Mouse (Mus musculus) left cerebral cortex, postnatal 36 days (tissue): ENCODE results near the gene March10. TPM values are rescaled to one million over a fixed set of nuclear protein-coding genes. Genes with fewer than 3 reads are reported as not detected.

Source experiments
- DNase-seq, 2 experiments: peaks; one replicate each; pipeline ENCODE4 v3.0.0; 2021 to 2022; ENCODE audit warnings: low spot score in 2 of 2, mixed read lengths in 1 of 2
- intact Hi-C: fragments of 180-260 bp; cut with DNase I; formaldehyde crosslinking; loops from one replicate; pipeline ENCODE4 v1.15.1; 2025
- total RNA-seq, 2 experiments: library from RNA; stranded (reverse); gene quantifications; 2 replicates each; pipeline ENCODE4 v1.2.3; 2021

Gene March10
- total RNA-seq, 2 experiments from 2014 or later = 1.8 to 2.3 TPM

DNA sequence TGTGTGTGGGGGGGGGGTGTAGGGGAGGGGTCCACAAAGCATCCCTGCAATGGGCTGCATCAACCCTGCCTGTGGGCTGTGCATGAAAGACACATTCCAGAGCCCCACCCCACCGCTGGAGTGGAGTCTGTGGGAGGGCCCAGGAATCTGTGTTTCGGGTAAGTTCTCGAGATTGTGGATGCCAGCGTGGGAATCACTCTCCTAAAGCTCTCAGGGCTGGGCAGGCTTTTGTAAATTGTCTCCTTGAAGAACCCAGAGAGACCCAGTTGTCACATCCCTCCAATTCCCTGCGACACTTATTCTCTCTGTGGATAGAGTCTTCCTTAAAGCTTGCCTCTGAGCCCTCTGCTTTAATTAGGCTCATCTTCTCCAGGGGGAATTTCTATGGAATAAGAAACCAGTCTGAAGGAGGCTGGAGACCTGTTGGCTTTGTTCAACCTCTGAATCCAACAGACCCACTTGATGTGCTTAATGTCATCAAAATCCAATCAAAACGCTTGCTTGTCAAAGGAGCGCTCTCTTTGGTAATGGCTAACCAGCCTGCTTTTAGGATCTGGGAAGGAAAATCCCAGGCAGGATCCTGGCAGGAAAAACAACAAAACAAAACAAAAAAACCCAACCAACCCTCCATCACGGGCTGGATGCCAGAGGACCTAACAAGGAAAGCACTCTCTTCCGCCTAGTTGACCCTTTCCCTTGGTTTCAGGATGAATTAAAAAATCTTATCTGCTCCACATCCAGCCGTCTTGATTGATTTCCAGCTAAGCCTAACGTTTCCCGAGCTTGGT is 92.7 kb downstream of the March10 start:
- DNase-seq = peak; percentile 68 to 79
- intact Hi-C loops = loop anchor here (1.0 to 2.0 kb wide), 2 partner anchors 91 to 229 kb away; no protein-coding TSS in a partner anchor

DNA sequence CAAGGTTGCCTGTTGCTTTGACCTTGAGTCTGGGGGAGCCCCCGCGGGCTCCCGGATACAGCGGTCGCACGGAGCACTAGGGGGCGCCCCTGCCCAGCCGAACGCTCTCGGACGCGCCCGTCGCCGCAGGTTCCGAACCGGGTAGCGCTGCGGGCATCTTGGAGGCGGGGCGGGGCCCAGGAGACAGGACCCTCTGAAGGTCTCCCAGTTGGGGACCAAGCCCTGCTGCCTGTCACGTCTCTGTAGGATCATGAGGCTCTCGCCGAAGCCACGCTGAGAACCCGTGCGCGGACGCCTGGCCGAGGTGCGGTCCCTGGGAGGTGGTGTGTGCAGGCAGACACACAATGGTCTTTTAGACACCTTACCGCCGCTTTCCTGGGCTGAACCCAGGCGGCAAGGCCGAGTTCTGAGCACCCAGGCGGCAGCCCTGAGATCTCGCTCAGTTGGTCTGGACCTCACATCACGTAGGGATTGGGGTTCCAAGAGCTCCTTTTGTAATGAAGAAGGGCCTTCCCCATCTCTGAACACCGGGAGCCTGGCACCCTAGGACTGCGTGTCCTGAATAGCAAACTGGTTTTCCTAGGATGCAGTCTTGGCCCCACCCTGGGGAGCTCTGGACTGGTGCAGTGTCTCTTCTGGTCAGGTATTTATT is 93.5 kb downstream of the March10 start:
- peak; percentile 87 for DNase-seq
- intact Hi-C loops = loop anchor here (1.0 to 2.0 kb wide), 2 partner anchors 92 to 229 kb away; no protein-coding TSS in a partner anchor

DNA sequence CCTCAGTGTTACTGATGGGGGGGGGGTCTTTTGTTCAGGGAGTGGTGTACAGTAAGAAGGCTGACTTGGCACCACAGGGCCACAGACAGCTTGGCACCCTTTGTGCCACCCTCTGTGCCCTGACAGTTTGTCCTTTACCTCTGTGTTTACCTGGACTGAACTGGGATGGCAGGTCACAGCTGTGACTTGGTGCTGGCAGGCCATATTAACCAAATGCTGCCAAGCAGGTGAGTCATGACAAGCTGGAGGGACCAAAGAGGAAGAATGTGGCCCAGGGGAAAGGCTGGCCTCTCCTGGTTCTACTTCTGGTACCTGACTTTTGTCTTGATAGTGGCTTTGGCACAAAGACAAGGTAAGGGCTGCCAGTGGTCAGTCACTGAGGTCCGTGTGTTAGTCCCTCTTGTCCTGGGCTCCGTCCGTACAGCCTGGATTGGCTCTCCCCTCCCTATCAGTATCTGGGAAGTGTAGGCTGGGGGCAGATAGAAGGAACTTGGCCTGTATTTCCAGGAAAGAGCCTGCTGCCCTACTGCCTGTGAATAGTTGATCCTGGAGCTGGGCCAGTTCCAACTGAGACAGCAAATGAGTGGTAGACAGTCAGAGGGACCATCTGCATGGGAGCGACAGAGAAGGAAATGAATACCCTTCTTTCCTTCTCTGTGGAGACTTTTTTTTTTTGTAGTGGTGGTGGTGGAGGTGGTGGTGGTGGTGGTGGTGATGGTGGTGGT is 94.3 kb downstream of the March10 start:
- intact Hi-C loops = loop anchor here (2.0 kb wide), 1 partner anchor 93 kb away; no protein-coding TSS in a partner anchor
- DNase-seq = no peak

DNA sequence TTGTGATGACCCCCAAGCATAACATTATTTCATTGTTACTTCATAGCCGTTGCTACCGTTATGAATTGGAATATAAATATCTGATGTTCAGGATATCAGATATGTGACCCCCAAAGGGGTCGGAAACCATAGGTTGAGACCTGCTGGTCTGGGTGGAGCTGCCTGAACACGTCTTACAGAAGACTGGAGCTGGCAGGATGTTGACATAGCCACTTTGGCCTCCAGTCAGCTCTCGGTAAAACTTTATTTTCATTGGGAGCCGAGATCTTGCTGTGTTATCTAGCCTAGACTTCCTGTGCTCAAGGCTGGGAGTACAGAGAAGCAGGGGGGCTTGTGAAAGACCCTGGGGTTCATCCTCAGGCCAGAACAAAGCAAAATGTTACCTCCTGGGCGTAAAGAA is 100.2 kb downstream of the March10 start:
- intact Hi-C loops = no loop called here

DNA sequence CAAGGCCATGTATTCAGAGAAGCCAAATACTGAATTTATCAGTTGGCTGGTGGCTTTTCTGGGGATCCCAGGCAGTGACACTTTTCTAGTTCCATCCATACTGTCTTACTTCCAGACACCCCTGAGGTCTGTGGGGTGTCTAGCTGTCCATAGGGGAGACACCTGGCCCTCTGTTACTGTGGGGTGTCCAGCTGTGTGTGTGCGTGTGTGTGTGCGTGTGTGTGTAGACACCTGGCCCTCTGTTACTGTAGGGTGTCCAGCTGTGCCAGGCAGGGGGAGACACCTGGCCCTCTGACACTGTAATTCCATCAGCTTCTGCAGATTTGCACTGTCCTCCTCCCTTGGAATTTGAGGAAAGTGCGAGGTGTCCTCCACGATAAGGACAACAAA is 102.6 kb downstream of the March10 start:
- no peak for DNase-seq
- intact Hi-C loops = no loop called here

More for the DNA sequence above, 100.2 kb downstream of the March10 start:
- DNase-seq = no peak

DNA sequence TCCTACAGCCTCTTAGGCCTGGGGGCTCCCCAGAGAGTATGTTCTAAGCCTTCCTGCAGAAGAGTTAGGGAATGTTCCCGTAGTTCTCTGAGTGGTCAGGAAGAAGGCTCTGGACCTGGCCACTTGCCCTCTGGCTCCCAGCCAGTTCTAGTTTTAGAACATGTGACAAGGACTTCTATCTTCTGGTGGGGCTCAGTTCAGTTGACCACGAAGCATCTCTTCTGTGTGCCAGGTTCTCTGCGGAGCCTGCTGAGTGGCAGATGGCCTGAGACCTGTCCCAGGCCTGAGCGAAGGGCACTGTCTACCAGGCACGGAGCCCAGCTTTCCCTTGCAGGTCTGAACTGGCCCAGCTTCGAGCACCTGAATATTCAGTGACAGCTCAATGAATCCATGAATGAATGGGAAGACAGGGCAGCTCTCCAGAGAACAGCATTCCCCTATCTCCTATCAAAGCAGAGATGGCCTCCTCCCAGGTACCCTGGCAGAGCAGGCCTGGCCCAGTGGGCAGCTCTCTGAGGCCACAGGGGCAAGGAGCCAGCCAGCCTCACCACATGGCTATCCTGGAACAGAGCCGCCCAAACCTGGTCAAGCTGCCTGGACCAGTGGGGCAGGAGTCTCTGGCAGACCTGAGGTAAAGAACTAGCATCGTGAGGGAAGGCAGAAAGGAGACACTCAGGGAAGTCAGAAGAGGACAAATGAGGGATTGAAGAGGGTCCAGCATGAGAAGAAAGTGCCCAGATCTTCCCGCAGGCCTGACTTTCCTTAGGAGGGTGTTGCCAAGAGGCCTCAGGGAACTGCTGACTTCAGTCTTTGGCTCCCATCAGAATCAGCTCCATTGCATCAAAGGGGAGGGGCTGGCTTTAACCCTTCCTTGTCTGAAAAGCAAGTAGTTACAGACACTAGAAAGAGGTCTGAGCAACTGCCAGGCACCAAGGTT is 103.3 kb downstream of the March10 start:
- DNase-seq = peak in 1 of 2 experiments; percentile 35
- intact Hi-C loops = no loop called here

DNA sequence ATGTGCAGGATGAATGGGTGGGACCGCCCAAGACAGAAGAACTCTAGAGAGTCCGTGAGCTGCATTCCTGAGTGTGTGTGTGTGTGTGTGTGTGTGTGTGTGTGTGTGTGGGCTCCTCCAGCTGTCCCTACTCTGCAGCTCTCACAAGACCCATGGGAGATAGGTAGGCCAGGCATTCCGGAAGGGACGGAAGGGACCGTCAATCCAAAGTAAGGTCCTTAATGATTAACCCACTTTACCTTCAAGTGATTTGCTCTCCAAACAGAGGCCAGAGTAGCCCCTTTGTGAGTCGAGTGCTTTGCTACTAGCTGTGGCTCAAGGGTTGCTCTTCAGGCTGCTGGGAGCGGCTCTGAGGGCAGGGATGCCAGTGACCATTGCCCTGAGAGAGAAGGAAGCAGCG is 104.4 kb downstream of the March10 start:
- DNase-seq = no peak
- intact Hi-C loops = no loop called here

DNA sequence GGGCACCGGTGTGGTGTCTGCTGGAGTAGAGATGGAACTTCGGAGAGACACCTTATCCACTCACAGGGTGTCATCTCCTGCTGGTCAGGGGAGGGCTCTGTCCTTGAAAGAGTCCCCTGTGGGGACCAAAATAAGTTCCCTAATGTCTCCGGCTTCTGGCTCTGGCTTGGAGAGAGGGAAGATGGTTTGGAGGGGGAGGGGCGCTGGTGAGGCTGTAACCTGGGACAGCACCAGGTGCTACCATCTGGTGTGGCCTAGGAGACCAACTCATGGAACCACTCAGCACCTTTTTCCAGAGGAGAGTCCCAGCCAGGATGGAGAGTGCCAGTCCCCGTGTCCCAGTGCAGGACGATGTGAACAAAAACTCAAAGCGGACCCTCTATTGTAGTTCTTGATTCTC is 105.9 kb downstream of the March10 start:
- intact Hi-C loops = no loop called here

DNA sequence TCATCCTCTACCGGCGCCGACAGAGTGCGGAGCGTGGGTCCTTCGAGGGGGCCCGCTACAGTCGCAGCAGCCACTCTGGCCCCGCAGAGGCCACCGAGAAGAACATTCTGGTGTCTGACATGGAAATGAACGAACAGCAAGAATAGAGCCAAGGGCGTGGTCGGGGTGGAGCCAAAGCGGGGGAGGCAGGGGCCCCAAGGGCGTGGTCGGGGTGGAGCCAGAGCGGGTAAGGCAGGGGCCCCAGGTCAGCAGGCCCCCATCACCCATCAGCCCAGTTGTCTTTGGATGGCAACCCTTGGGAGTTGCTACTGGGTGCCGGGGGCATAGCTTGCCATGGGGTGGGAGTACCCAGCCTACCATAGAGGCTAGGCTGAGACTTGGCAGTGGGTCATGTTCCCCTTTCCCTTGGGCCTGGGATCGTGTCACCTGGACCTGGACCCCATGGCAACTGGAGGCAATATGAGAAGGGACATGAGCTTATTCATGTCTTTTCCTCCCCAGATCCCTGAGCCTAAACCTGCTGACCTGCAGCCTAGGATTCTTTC is 106.7 kb downstream of the March10 start:
- no peak for DNase-seq
- intact Hi-C loops = loop anchor here (5.0 kb wide), 1 partner anchor 562 kb away; no protein-coding TSS in a partner anchor

More for the DNA sequence above, 105.9 kb downstream of the March10 start:
- no peak for DNase-seq

DNA sequence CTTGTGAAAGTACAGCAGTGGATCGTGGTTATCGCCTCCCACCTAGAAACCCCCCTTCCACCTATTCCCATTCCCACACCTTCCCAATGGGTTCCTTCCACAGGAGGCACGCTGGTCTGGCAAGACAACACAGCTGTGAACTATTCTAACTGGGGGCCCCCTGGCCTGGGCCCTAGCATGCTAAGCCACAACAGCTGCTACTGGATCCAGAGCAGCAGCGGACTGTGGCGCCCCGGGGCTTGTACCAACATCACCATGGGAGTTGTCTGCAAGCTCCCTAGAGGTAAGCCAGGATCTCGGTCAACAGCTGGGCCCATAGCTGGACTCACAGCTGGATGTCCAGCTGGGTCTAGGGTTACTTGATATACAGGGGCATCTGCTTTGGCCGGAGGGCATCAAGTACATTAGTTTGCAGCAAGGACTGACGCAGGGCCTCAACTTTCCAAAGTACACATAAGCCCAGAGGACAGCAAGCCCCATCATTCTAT is 108.0 kb downstream of the March10 start:
- DNase-seq = no peak
- intact Hi-C loops = loop anchor here (5.0 kb wide), 1 partner anchor 564 kb away; no protein-coding TSS in a partner anchor

DNA sequence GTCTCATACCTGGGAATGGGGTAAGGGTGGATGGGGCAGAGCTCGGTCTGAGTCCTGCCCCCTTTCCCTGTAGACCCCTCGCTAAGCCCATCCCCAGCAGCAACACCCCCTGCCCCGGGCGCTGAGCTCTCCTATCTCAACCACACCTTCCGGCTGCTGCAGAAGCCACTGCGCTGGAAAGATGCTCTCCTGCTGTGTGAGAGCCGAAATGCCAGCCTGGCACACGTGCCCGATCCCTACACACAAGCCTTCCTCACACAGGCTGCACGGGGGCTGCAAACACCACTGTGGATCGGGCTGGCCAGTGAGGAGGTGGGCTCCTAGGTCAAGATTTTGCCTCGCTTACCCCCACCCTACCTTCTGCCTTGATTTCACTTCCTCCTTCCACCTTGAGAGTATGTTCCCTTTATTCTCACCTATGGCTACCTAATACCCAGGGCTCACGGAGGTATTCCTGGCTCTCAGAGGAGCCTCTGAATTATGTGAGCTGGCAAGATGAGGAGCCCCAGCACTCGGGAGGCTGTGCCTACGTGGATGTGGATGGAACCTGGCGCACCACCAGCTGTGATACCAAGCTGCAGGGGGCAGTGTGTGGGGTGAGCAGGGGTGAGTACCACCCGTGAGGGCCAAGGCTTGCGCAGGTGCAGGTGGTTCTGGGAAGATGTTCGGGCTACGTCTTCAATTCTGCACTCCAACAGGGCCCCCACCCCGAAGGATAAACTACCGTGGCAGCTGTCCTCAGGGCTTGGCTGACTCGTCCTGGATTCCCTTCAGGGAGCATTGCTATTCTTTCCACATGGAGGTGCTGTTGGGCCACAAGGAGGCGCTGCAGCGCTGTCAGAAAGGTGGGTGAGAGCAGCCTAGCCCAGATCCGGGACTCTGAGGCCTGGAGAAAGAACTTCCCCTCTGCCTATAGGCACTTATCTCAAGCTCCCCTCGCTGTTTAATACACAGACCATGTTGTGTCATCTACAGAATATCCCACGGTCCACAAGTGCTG is 109.1 kb downstream of the March10 start:
- DNase-seq = peak; percentile 86 to 87
- intact Hi-C loops = loop anchor here (5.0 kb wide), 1 partner anchor 565 kb away; no protein-coding TSS in a partner anchor

DNA sequence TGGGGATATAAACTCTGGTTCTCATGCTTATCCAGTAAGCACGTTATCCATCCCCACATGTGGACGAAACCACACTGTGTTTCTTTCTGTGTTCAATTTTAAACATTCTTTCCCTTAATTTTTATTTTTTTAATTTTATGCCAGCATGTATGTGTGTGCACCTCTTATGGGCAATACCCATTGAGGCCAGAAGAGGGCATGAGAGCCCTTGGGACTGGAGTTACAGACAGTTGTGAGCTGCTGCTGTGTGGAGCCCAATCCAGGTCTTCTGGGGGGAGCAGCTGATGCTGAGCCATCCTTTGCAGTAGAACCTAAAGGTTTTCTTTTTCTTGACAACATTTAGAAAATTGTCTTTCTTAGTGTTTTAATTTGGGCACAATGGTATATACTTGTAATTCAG is 111.3 kb downstream of the March10 start:
- intact Hi-C loops = loop anchor here (5.0 kb wide), 1 partner anchor 567 kb away; no protein-coding TSS in a partner anchor
- no peak for DNase-seq

DNA sequence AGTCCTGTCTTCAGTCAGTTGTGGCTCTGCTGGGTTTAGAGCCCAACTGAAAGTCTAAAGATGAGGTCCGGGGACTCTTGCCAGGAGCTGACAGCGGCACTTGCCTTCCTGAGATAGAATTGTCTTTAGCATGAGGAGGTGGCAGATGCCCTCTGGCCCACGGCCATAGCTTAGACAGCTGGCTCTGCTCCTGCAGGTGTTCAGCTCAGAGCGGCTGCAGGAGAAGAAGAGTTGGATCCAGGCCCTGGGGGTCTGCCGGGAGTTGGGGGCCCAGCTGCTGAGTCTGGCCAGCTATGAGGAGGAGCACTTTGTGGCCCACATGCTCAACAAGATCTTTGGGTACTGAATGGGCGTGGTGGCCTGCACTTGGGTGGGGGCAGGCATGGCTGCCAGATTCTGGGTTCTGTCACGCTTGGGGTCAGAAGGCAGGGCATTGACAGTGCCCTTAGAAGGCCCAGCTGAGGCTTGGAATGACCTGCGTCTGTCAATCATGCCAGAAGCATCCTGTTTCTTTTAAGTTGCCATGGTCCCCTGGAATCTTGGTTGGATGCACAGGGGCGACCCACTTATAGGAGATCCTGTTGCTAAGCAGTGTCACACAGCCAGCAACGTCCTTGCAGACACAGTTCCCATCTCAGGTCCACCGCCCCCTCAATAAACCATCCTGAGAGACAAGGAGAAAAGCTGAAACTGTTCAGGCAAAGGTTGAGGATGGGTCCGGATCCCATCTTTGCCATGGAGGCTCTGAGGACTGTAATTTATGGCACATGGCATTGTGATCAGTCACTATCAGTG is 117.7 kb downstream of the March10 start:
- DNase-seq = no peak
- intact Hi-C loops = no loop called here

DNA sequence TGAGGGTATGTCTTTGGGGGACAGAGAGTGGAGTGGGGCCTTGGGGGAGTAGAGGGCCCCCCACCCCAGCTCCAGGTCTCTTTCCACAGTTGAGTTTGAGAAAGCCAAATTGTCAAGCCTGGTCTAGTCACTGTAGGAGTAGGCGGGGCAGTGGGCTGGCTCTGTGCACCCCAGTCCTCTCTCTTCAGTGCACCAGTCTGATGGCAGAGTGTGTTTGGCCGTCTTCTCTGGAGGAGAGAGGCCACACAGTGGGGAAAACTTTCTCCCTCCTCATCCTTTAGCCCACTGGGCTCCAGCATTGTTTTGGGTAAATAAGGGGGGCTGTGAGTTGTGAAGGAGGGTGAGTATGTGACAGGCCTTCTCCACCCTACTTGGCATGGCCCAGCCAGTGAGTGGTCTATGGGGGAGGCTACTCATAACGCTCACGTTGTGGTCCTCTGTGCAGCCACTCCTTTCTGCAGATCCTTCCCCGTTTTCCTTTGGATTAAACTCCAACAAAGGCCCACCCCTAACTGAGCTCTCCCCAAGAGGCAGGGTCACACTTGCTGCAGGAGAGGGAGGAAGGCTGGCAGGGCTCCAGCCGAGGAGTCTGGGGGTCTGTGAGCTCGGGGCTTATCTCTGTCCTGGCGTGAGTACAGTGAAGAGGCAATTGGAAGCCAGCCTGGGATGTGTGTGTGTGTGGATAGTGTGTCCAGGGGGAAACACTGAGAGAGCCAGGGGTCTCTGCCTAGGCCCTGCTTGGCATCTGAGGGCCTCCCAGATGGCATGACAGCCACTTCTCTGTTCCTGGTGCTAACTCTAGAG is 122.5 kb downstream of the March10 start:
- no peak for DNase-seq
- intact Hi-C loops = loop anchor here (5.0 kb wide), 1 partner anchor 578 kb away; no protein-coding TSS in a partner anchor

DNA sequence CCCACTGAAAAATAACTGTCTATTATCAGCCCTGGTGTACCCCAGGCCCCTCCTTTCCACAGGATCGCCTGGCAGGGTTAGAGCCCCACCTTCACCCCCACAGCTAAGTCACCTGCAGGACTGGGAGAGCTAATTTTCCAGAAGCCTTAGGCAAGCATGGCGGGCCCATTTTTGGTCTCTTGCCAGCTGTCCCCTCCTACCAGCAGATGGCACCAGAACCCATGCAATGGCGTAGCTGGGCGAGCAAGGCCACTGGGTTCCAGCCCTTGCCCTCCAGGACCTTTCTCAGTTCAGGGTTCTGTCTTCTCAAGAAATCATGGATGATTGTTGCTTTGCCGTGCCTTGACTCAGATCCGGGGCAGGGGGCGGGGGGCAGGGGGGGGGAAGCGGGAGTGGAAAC is 124.1 kb downstream of the March10 start:
- intact Hi-C loops = loop anchor here (5.0 kb wide), 1 partner anchor 580 kb away; no protein-coding TSS in a partner anchor
- peak; percentile 43 to 44 for DNase-seq

DNA sequence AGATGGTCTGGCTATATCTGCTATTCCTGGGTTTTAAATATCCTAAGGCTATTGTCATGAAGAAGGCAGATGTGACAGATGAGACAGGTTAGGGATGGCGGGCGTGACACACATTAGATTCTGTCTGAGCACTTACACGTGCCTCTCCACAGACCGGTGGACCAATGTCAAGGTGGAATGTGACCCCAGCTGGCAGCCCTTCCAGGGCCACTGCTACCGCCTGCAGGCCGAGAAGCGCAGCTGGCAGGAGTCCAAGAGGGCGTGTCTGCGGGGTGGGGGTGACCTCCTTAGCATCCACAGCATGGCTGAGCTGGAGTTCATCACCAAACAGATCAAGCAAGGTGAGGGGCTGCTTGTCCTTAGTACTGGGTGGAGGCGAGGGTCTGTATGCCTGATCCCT is 124.8 kb downstream of the March10 start:
- intact Hi-C loops = loop anchor here (5.0 kb wide), 1 partner anchor 581 kb away; no protein-coding TSS in a partner anchor
- DNase-seq = no peak
